Mouse (Mus musculus) brain, embryonic 14.5 days (tissue): ENCODE measurements around the gene Il4ra.

ENCODE experiments used
- CTCF ChIP-seq: fragments of 200-500 bp; IDR thresholded peaks from 2 replicates; pipeline ENCODE4 v1.5.1; 2012; ENCODE audit warnings: inconsistent platforms, mild to moderate bottlenecking, moderate library complexity, borderline replicate concordance; ENCODE audit not compliant: insufficient read depth, insufficient read length; ENCODE audit errors: extremely low read depth
- POLR2A ChIP-seq: fragments of 200-500 bp; IDR thresholded peaks from 2 replicates; pipeline ENCODE4 v1.6.1; 2012; ENCODE audit warnings: mild to moderate bottlenecking, inconsistent platforms, borderline replicate concordance; ENCODE audit not compliant: poor library complexity, insufficient read depth, insufficient read length, severe bottlenecking; ENCODE audit errors: extremely low read depth

GRCm38 (mm10) chr7:125541821-125542220, 10.1 kb upstream of the Il4ra start:
- TF ChIP-seq POLR2A, result no peak
- no peak for TF ChIP-seq CTCF
